Mouse (Mus musculus) fat pad, adult 2 months (tissue): Measurements from ENCODE around the gene Stx17.

Experiments
- DNase-seq: peaks from one replicate; pipeline ENCODE4 v3.0.0-alpha.2; 2011; ENCODE audit warnings: low read depth, low spot score; ENCODE audit errors: extremely low read depth

The Stx17 gene

DNA sequence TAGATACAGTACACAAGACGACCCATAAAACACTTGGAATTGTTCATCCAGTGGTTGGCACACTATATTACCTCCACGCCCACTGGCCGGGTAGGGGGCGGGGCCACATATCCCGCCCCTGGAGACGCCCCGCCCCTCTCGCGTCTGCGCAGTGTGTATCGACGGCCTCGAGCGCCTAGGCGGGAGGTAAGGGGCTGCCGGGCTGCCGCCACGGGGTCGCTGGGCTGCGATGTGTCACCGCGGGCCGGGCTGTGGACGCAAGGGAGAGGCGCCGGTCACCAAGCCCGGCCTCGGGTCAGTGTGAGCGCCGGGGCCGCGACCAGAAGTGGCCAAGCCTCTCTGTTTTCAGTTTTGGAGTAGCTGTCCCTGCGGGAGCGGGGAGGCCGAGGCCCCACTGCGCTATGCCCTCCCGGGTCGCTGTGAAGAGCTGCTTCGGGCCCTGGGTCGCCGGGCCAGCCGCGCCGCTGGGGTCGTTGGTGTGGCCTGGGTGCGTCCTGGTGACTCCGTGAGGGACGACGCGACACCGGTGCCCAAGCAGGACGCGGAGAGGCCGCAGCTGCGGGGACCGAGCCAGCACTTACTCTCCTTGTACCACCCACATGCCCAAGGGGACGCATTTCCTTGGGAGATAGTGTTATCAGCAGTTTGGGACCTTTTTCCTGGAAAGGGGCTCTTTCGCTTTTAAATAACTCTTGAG, at the start of gene Stx17:
Stx17 (plus strand) TSS at position 143 of the 697 bp plus-strand sequence.
- DNase-seq = no peak

DNA sequence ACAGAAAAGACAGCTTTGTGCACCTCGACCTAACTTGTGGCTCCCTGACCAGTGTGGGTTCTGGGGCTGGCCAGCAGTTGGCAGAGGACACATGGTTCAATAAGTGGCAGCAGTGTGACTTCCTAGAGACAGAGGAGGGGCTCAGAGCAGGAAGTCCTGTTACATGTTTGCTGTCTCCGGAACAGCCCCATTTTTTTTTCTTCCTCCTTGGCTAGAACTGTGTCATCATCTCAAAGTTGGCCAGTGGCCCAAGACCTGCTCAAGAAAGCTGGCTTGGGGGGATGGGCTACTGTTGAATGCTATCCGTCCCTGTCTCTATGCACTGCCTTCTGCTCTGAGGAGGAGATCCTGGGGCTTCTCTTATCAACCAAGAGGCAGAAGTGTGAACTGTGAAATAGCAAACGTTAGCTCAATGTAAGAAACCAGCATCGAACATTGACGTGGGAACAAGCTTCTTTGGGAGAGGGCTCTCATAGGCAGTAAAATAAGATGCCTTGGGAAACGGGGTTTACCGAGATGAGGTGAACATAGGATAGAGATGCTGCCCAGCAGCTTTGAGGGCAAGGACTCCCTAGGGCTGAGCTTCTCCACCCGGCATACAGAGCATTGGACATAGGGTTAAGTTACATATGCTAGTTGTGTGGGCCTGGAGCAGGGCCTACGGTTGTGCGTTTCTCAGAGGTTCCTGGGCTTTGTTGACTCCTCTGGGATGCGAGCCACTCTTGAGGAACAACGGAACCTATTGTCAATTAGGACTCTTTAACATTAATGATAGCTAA, 47.8 kb upstream of the Stx17 start:
- DNase-seq = no peak

DNA sequence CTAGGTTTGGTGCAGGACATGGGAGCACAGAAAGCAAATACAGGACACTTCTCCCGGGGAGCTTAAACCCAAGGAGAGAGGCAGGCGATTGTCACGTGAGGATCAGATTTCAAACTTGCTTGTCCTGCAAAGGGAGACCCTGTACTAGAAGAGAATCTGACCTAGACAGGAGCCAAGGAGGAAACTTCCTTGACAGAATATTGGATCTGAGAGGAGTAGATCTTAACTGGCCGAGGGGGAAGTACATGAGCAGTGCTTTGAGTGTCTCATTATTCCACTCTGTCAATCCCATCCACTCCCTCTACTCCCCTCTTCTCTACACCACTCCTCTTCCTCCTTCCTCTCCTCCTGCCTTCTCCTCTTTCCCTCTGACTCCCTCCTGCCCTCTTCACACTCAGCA, 46.5 kb upstream of the Stx17 start:
- DNase-seq = no peak

DNA sequence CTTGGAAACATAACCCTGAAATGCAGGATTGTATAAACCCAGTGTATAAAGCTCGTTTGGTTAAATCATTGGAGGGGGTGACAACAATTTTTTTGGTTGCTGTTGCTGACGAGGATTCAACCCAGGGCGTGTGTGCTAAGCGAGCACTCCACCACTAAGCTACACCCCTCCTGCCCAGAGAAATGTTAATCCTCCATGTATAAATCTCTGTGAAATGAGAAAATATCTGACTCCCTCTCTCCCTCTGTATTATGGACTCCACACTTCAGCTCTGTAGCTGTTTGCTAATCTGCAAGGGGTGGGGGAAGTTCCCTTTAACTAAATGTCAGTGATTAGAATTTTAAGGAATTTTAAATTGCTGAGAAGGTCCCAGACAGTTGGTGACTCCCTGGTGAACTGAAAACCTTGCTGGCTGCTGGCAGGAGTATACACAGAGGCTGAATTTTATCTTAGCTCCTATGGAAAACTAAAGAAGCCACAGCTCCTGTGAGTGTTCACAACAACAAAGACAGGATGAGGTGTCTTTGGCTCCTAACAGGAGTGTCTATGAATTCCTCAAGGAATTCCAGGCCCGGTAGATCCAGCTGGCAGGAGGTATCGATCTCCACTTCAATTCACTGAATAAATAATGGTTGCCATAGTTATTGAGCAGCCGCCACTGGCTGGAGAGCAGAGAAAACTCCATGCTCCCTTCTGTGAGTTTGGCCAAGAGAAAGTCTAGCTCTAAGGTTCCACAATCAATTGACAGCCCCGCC, 45.3 kb upstream of the Stx17 start:
- no peak for DNase-seq

DNA sequence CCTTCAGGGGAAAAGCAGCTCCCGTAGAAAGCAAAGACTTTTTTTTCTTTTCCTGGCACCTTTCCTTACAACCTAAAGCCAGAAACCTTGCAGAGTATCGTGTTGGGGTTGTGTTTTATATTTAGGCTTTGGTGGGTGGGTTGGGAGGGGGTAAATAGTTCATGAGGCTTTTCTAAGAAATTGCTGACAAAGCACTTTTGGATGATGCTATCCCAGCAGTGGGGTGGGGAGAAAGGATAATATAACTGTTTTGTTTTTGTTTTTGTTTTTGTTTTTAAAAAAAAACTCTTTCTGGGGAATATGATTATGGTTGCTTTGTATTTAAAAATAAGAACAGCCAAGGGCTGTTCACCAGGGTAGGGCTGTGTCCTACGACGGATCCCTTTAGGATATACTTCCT, 41.3 kb upstream of the Stx17 start:
- no peak for DNase-seq

DNA sequence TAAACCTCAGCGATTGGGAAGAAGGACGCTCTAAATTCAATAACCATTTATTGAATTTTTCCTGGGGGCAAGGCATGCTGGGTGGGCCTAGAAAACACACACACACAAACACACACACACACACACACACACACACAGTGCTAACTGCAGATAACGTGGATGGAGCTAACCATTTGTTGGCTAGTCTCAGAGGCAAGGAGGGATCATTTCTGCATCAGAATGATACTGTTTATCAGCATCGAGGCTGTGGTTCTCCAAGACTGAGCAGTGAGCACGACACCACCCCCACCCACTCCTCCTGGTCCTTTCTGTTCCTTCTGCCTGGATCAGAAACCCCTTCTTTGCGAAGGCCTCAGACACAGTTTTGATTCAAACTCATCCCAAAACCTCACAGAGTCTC, 38.1 kb upstream of the Stx17 start:
- DNase-seq = no peak

DNA sequence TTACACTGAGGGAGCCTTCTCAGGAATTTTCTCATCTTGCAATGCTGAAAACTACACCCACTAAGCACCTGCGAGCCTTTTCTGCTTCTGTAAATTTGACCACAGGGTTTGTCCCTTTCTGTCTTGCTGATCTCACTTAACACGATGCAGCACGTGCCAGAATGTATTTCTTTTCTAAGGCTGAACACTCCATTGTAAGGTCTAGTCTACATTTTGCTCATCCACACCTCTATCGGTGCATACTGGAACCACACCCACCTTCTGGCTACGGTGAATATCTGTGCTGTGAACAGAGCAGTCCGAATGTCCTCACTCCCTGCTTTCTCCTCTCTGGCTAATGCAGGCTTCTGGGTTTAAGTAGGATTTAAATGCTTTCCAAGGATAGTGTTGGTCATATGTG, 37.2 kb upstream of the Stx17 start:
- DNase-seq = no peak

DNA sequence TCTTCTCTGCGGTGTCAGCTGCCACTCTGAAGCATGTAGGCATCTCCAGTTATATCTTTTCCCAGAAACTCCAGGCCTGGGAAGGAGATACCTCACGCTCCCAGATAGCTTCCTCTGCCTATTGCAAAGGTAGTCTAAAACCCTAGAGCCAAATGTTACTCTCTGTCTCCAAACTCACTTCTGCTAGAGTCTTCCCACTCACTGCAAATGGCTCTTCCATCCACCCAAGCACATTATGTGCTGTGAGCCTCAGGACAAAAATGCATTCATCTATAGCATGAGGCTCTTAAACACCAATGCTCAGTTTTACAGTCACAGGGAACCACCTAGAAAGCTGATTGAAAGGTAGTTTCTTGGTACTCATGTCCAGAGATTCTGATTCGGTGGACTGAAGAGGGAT, 31.5 kb upstream of the Stx17 start:
- DNase-seq = no peak

DNA sequence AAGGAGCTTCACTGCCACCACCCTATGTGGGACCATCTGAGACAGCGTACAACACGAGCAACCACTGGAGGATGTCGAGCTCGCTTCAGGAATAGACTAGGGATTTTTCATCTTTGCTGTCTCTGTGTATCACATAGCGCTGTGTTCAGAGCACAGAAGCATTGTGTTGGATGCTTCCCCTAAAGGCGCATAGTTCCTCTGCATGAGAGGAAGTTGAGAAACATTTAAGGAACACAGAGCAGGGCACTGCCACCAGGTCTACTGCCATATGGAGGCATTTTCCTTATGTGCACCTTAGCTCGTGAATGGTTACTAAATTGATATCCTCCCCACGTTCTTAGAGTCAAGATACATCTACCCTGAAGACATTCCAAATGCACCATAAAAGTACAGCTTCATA, 24.5 kb upstream of the Stx17 start:
- DNase-seq = no peak

DNA sequence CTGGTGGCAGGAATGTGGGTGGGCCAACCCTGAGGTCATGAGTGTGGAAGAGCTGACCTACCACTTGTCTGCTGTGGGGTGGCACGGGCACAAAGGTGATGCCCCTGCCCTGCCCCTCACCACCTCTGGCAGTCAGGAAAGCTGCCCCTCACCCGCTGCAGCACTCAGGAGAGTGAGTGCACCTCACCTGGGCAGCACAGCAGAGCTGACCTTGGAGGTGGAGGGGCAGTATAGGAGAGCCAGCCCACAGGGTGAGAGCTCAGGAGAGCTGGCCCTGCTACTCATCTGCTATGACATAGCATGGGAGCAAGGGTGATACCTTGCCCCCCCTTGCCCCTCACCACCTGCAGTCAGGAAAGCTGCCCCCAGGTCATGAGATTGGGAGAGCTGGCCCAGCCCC, 22.7 kb upstream of the Stx17 start:
- DNase-seq = no peak

DNA sequence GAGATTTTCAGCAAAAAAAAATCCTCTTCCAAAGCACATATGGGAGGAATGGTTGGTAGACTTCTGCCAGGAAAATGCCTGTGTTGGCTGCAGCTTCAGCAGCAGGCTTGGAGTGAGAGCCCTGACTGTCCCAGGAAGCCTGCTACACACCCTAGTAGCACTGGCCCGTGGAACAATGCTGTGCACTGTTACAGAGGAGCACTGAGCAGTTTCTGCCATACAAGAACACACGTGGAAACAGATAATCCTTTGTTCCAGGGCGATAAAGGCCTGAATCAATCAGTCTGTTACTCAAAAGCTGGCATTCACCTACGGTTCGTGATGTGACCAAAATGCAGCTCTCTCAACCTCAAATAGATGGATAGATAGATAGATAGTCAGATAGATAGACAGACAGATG, 19.3 kb upstream of the Stx17 start:
- no peak for DNase-seq

DNA sequence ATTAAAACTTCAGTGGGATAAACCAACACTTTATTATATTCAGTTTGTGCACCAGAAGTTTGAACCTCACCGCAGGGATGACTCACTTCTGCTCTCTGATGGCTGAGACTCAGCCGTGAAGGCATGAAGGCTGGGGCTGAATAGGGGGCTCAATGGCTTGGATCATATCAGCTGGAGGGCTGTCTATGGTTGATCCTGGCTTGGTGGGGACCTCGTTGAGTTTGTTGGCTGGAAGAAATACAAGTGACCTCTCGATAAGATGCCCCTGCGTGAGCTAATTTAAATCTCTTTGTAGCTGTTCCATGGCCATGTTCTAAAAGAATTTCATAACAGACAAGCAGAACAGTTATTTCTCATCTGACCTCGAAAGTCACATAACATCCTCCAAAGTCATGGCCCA, 17.6 kb upstream of the Stx17 start:
- no peak for DNase-seq

DNA sequence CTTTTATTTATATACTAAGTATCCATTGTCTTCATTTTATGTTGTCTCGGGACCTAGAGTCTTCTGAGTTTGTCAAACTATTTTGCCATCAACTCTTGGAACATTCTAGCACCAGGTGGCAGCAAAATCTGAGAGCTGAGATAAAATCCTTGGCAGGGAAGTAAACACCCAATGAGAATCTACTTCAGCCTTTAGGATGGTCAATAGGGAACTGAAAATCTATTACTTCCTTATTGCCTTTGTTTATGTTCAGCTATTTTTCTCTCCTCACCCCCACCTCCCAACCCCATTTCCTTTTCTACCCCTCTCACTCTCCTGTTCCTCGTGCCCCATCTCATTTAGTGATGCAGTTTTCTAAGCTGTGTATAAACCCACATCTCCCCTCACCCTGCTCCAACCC, 16.1 kb upstream of the Stx17 start:
- DNase-seq = no peak

DNA sequence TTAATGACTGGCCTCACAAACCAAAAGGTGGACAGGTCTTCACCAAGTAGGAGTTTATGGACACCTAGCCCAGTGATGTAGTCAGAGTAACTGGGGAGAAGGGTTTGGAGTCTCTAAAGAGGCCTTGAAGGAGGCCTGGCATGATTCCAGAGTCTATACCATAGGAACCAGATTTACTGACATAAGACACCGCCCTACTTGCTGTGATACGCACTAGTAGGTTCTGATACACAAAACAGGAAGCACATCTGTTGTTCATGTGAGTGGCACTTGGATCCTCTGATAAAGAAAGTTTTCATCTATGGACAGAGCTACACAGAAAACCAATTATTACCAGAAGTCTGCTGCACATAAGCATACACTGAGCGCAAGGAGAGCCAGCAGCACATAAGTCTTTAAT, 14.4 kb upstream of the Stx17 start:
- DNase-seq = no peak

DNA sequence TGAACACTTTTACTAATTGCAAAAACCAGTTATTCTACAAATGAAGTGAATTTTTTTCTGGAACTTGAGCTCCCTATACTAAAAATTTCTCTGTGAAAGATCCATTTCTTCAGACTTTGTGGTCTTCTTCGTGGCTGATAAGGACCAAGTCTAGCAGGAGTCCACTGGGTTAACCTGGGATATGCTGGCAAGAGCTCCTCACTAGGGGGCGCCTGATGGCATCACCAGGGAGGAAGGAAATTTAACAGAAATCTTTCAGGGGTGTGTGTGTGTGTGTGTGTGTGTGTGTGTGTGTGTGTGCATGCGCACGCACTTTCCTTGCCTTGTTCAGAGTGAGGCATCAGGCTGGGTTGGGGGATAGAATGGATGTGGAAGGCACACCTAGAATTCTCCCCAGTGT, 8.5 kb upstream of the Stx17 start:
- no peak for DNase-seq

DNA sequence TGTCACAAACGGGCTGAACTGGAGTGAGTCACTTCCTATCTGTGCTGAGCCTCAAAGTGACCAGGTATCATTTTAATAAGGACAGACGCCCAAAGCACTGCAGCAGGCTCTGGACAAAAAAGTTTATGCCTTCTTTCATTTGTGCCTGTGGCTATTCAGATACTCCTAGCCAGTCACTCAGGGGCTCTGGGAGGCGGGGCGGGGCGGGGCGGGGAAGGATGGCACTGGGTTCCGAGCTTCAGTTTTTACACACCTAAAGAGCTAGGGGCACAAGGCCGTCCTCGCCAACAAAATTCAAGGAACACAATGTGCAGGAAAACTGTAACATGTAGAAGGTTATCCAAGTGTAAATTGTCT, 321 bp upstream of the Stx17 start:
- DNase-seq = no peak

DNA sequence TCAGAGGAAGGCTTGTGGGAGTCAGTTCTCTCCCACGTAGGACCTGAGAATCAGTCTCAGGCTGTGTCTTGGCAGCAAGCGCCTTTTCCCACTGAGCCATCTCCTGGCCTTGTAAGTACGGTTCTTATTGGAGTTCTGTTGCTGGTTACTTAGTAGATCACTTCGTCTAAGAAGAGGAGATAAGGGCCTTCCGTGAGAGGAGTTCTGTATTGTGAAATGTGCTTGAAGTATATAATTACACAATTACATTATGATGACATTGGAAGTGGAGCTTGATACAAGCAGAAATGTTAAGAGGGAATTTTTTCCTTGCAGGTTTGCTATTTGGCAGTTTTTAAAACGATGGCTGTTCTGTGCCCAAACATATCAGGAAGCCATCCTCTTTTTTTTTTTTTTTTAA, 5.6 kb downstream of the Stx17 start:
- DNase-seq = no peak

DNA sequence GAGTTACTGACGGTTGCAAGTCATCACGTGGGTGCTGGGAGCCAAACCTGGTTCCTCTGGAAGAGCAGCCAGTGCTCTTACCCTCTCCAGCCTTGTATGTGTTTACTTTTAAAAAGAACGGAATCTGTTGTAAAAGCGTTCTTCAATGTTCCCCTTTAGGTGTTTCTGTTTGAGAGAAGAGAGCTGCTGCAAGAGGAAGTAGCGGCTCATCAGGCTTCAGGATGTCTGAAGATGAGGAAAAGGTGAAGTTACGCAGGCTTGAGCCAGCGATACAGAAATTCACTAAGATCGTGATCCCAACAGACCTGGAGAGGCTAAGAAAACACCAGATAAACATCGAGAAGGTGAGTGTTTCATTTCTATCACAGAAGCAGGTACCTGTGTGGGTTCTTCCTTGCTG, 6.9 kb downstream of the Stx17 start:
- DNase-seq = no peak

DNA sequence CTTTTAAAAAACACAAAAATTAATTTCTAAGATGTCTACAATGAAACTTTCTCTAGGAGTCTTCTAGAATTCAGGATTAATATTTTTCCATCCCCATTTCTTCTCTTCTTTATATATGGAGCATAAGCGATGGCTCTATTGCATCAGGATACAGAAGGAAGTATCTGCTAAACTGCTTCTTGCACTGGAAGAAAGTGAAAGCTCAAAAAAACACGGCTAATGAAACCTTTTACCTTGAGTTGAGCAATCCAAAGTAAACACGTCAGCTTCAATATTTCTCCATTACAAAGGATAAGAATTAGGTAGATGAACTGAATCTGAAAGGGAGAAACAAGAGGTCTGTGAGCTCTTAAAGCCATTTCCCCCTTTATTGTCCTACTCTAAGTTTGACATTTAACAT, 8.0 kb downstream of the Stx17 start:
- no peak for DNase-seq

DNA sequence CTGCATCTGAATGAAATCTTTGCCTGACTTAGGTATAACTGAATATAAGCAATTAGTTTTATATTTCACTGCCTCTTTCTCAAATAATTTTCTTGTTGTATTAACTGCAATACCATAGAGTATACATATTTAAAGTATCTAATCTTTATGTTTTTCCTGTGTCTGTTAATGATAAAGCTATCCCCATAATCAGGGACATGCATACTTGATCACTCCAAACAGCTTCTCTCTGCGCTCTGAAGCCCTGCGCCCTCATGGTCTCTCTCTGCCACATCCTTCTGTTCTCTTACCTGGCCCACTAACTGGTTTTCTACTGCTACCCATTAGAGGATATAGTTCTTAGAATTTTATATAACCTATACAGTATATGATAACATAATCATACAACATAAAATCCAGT, 24.8 kb downstream of the Stx17 start:
- no peak for DNase-seq

DNA sequence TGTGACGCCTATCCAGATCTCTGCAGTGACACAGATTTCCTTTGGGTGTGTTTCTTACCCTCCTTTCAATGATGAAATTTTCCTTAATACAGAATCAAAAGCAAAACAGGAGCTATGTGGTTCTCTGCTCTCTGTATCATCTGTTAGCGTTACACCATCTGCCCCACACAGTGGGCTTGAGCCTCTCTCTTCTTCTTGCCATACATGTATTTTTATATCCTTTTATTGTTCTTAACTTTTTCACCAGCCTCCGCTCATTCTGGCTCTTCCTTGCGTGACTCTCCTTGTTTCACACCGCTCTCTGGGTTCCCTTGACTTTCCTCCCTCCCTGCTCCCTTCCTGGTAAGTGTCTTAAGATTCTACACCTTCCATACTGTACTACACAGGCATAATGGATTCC, 28.5 kb downstream of the Stx17 start:
- DNase-seq = no peak

DNA sequence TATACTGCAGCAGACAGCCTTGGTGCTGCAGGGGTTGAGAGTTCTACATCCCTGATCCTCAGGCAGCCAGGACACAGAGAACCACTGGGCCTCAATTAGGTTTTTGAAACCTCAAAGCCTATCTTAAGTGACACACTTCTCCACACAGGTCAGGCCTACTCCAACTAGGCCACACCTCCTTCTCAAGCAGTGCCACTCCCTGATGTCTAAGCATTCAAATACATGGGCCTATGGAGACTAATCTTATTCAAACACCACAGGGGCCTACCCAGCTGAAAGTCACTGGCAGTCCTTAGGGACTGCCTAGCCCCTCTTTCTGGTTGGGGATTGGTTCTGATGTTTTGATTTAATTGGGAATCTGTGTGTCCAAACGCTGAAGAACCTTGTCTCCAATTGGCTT, 31.1 kb downstream of the Stx17 start:
- no peak for DNase-seq
